Mouse (Mus musculus) embryo, embryonic 10.5 days (tissue): ENCODE data around the gene Prdm11.

Experiments used
- DNase-seq: peaks from one replicate; pipeline ENCODE4 v3.0.0-alpha.2; 2015; ENCODE audit warnings: low spot score

Gene Prdm11

GRCm38 (mm10) chr2:93045129-93045817, 694 bp downstream of the Prdm11 start:
- peak; percentile 94 for DNase-seq

GRCm38 (mm10) chr2:93043449-93044157, 2.4 kb downstream of the Prdm11 start:
- DNase-seq = no peak

- no peak for DNase-seq
These were observed 4.5 kb downstream of the Prdm11 start for GRCm38 (mm10) chr2:93041470-93041869.

- DNase-seq = no peak
These were observed 5.1 kb downstream of the Prdm11 start for GRCm38 (mm10) chr2:93040841-93041240.

GRCm38 (mm10) chr2:93039706-93040105, 6.3 kb downstream of the Prdm11 start:
- DNase-seq = no peak

- no peak for DNase-seq
These were observed 6.9 kb downstream of the Prdm11 start for GRCm38 (mm10) chr2:93039043-93039442.

GRCm38 (mm10) chr2:93035631-93036030, 10.3 kb downstream of the Prdm11 start:
- no peak for DNase-seq

GRCm38 (mm10) chr2:93032651-93033050, 13.3 kb downstream of the Prdm11 start:
- DNase-seq = no peak

- no peak for DNase-seq
These were observed 13.9 kb downstream of the Prdm11 start for GRCm38 (mm10) chr2:93032049-93032448.

- DNase-seq = no peak
These were observed 14.9 kb downstream of the Prdm11 start for GRCm38 (mm10) chr2:93031021-93031420.

GRCm38 (mm10) chr2:93030101-93030500, 15.9 kb downstream of the Prdm11 start:
- no peak for DNase-seq

GRCm38 (mm10) chr2:93029267-93030060, 16.5 kb downstream of the Prdm11 start:
- no peak for DNase-seq

- no peak for DNase-seq
These were observed 17.1 kb downstream of the Prdm11 start for GRCm38 (mm10) chr2:93028865-93029264.

GRCm38 (mm10) chr2:93027713-93028112, 18.3 kb downstream of the Prdm11 start:
- DNase-seq = no peak

GRCm38 (mm10) chr2:93024431-93024830, 21.5 kb downstream of the Prdm11 start:
- DNase-seq = no peak

GRCm38 (mm10) chr2:93018854-93019253, 27.1 kb downstream of the Prdm11 start:
- DNase-seq = no peak

- no peak for DNase-seq
These were observed 28.8 kb downstream of the Prdm11 start for GRCm38 (mm10) chr2:93017151-93017550.

GRCm38 (mm10) chr2:93015041-93015440, 30.9 kb downstream of the Prdm11 start:
- peak; percentile 44 for DNase-seq

GRCm38 (mm10) chr2:93014093-93014937, 31.7 kb downstream of the Prdm11 start:
- DNase-seq = peak; percentile 58

- peak; percentile 16 for DNase-seq
These were observed 32.4 kb downstream of the Prdm11 start for GRCm38 (mm10) chr2:93013415-93014092.

- no peak for DNase-seq
These were observed 33.0 kb downstream of the Prdm11 start for GRCm38 (mm10) chr2:93012976-93013375.
